Mouse (Mus musculus) forebrain, embryonic 15.5 days (tissue): ENCODE results near the gene Vps13d. TPM values are rescaled to one million over a fixed set of nuclear protein-coding genes. Genes with fewer than 3 reads are reported as not detected.

Source experiments
- ATAC-seq: fragments of 200-750 bp; cut with Nextera tagmentation; replicated peaks from 2 replicates; pipeline ENCODE4 v1.8.0; 2017; ENCODE audit warnings: mild to moderate bottlenecking, moderate TSS enrichment, moderate library complexity
- H3K27ac ChIP-seq: fragments of 300-500 bp; sonication (generic); replicated peaks from 2 replicates; pipeline ENCODE4 v1.5.1; 2015; ENCODE audit warnings: mild to moderate bottlenecking, inconsistent platforms
- H3K27me3 ChIP-seq: fragments of 300-500 bp; sonication (generic); 2 replicates; pipeline ENCODE4 v1.6.1; 2015; ENCODE audit warnings: inconsistent platforms
- H3K36me3 ChIP-seq: fragments of 300-500 bp; sonication (generic); 2 replicates; pipeline ENCODE4 v1.6.1; 2015; ENCODE audit warnings: mild to moderate bottlenecking, inconsistent platforms
- H3K4me1 ChIP-seq: fragments of 300-500 bp; sonication (generic); 2 replicates; pipeline ENCODE4 v1.6.1; 2015; ENCODE audit warnings: inconsistent platforms
- H3K4me2 ChIP-seq: fragments of 300-500 bp; sonication (generic); replicated peaks from 2 replicates; pipeline ENCODE4 v1.6.1; 2015; ENCODE audit warnings: mild to moderate bottlenecking, inconsistent platforms
- H3K4me3 ChIP-seq: fragments of 300-500 bp; sonication (generic); 2 replicates; pipeline ENCODE4 v1.5.1; 2015; ENCODE audit warnings: mild to moderate bottlenecking, inconsistent platforms
- H3K9ac ChIP-seq: fragments of 300-500 bp; sonication (generic); replicated peaks from 2 replicates; pipeline ENCODE4 v1.6.1; 2015; ENCODE audit warnings: mild to moderate bottlenecking, inconsistent platforms
- H3K9me3 ChIP-seq: fragments of 300-500 bp; sonication (generic); 2 replicates; pipeline ENCODE4 v1.6.1; 2016; ENCODE audit warnings: inconsistent platforms
- WGBS: fragments of 180-500 bp; shearing (Covaris S2); methylation state at CpG from one replicate; pipeline ENCODE4 v1.1.7; 2015; ENCODE audit warnings: mixed read lengths; 5-methylcytosine and 5-hydroxymethylcytosine counted together
- polyA plus RNA-seq: library from polyadenylated mRNA; unstranded; fragments of >200 nt; fragmentation: Nextera tagmentation; extraction: Ambion mirVana; gene quantifications from 2 replicates; pipeline ENCODE4 v1.2.1, GENCODE M21; 2015

The Vps13d gene
- polyA plus RNA-seq, 1 experiment from 2014 or later: 9.4 TPM

DNA sequence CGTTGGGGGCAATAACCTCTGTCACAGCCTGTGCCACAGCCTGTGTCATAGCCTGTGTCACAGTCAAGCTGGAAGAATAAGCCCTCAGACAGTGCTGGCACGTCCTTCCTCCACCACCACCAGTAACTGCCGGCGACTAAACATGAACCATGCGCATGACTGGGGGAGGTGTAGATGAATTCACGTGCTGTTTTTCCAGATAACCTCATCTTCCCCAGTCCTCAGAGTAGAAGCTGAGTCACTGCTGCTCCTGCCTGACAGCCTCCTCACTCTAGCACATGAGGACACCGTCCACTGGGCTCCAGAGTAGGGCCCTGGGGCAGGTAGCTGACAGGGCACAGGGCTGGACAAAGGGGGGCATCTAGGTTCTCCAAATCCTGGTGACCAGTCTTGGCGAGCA, 27.3 kb upstream of the Vps13d start:
- H3K4me2 ChIP-seq: no peak overlapping the region
- no peak overlapping the region for H3K9ac ChIP-seq
- no peaks in the 10 kb centered on the region for H3K36me3 ChIP-seq
- WGBS: 82% methylated on average over 8 of the region's 8 CpGs
- no peak for ATAC-seq
- no peak overlapping the region for H3K4me3 ChIP-seq
- no peaks in the 10 kb centered on the region for H3K27me3 ChIP-seq
- no peak overlapping the region for H3K27ac ChIP-seq
- no peaks in the 10 kb centered on the region for H3K4me1 ChIP-seq
- no peaks in the 10 kb centered on the region for H3K9me3 ChIP-seq

DNA sequence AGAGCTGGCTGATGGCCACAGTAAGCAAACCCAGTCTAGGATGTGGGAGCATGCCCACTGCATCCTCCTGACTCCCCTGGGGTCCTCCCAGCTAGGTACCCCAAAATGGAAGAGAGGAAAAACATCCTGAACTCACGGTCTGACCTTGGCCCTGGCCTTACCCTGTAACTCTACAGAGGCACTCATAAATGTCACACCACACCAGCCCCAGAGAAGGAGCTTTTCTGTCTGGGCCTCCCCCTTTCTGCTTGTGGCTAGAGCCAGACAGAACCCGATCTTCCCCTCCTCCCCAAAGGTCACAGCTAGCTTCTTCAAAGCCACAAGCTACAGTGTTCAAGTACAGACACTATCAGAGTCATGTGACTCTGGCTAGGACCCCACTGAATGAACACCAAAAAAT, 26.6 kb upstream of the Vps13d start:
- ATAC-seq: no peak

DNA sequence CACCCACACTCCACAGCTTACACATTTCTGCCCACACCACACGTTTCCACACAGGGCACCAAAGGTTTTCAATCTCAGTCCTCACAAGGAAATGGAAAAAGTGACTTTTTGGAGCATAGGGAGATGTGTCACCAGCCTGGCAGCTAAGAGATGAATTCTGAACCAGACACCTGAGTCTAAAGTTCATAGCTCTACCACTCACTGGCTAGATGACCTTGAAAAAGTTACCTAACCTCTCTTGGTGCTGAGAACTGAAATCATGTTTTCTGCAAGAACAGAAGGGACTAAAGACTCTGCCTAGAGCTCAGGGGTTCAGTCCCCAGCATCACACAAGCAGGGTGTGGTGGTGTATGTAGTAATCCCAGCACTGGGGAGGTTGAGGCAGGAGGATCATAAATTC, 25.2 kb upstream of the Vps13d start:
- Histone ChIP-seq H3K27me3 (no peaks in the 10 kb centered on the region), H3K4me1 (no peaks in the 10 kb centered on the region), H3K4me2 (no peak overlapping the region), H3K9ac (no peak overlapping the region), H3K27ac (no peak overlapping the region), H3K9me3 (no peaks in the 10 kb centered on the region), H3K4me3 (no peak overlapping the region), H3K36me3 (no peaks in the 10 kb centered on the region)
- ATAC-seq: no peak
- WGBS: 79% methylated on average over 1 of the region's 1 CpGs

More for the DNA sequence above, 26.6 kb upstream of the Vps13d start:
- Histone ChIP-seq H3K27me3 (no peaks in the 10 kb centered on the region), H3K4me3 (no peak overlapping the region), H3K27ac (no peak overlapping the region), H3K9ac (no peak overlapping the region), H3K36me3 (no peaks in the 10 kb centered on the region), H3K4me2 (no peak overlapping the region), H3K4me1 (no peaks in the 10 kb centered on the region), H3K9me3 (no peaks in the 10 kb centered on the region)
- 88% methylated on average over 2 of the region's 2 CpGs for WGBS

DNA sequence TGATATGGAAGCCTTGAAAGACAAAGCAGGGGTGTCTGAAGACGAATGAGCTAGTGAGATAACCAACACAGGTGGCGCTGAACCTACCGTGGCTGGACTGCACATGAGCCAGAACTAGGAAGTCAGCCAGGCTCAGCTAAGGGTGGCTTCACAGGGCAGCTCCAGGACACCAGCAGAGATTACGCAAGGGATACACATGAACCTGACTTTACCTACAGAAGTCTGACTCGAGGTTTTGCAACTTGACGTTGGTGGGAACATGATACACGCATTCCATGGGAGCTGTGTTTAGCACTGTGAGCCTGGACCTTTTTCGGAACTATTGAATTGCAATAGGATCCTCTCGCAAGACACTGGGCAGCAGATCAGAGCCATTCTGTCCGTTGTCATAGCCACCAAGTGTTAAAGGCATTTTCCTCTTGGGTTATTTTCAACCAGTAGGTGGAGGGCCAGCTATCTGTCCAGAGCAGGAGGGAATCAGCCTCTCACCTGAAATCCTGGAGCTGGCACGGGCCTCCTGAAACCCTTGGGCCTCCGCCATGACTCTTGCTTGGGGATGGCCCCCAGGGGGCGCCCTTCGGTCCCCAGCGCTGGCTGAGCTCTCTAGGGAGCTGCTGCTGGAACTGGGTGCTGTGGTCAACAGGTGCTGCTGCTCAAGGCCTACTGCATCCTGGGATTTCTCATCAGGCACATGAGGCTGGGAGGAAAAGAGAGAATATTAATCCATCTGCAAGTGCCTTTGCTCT, 24.6 kb upstream of the Vps13d start:
- no peak overlapping the region for H3K27ac ChIP-seq
- no peaks in the 10 kb centered on the region for H3K4me1 ChIP-seq
- ATAC-seq: no peak
- no peaks in the 10 kb centered on the region for H3K27me3 ChIP-seq
- H3K4me2 ChIP-seq: no peak overlapping the region
- no peak overlapping the region for H3K9ac ChIP-seq
- no peaks in the 10 kb centered on the region for H3K36me3 ChIP-seq
- WGBS: 64% methylated on average over 15 of the region's 15 CpGs
- no peaks in the 10 kb centered on the region for H3K9me3 ChIP-seq
- H3K4me3 ChIP-seq: no peak overlapping the region

DNA sequence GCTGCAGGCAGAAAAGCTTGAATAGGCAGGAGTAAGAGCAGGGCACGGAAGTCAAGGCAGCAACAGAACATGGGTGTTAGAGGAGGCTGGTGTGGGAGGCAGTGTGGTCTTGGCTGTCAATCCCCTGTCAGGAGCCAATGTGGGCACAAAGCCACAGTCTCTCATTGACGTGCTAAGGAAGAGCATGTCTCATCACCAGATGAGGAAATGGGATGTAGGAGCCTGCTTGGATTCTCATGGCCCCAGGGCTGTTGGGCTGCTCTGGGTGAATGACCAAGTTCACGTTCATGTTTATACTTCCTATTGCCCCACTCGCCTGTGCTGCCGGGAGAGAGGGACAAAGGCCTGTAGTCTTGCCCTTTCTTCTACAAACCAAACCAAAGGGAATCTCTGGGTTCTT, 23.0 kb upstream of the Vps13d start:
- no peaks in the 10 kb centered on the region for H3K4me1 ChIP-seq
- no peak overlapping the region for H3K4me3 ChIP-seq
- no peak for ATAC-seq
- H3K9ac ChIP-seq: no peak overlapping the region
- H3K27me3 ChIP-seq: no peaks in the 10 kb centered on the region
- no peaks in the 10 kb centered on the region for H3K36me3 ChIP-seq
- H3K9me3 ChIP-seq: no peaks in the 10 kb centered on the region
- H3K4me2 ChIP-seq: no peak overlapping the region
- 66% methylated on average over 5 of the region's 5 CpGs for WGBS
- H3K27ac ChIP-seq: no peak overlapping the region

DNA sequence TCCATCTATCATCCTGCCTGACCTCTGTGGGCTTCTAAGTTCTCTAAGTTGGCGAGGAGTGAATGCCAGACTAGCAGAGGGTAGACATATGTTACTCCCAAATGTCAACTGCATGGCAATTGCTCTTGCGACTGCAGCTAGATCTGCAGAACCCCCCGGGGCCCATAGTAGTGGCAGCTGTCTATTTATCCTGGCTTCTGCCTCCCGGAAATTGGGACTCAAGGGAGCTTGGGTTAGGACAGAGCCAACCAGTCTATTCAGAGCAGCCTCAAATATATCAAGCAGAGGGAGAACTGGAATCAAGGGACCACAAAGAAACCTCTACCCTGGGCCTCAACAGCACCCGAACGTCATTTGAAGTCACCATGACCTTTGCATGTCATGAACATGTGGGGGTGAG, 22.2 kb upstream of the Vps13d start:
- no peak for ATAC-seq
- no peak overlapping the region for H3K9ac ChIP-seq
- no peak overlapping the region for H3K4me3 ChIP-seq
- H3K9me3 ChIP-seq: no peaks in the 10 kb centered on the region
- H3K27ac ChIP-seq: no peak overlapping the region
- no peaks in the 10 kb centered on the region for H3K36me3 ChIP-seq
- H3K4me2 ChIP-seq: no peak overlapping the region
- WGBS: 79% methylated on average over 6 of the region's 6 CpGs
- no peaks in the 10 kb centered on the region for H3K27me3 ChIP-seq
- no peaks in the 10 kb centered on the region for H3K4me1 ChIP-seq

DNA sequence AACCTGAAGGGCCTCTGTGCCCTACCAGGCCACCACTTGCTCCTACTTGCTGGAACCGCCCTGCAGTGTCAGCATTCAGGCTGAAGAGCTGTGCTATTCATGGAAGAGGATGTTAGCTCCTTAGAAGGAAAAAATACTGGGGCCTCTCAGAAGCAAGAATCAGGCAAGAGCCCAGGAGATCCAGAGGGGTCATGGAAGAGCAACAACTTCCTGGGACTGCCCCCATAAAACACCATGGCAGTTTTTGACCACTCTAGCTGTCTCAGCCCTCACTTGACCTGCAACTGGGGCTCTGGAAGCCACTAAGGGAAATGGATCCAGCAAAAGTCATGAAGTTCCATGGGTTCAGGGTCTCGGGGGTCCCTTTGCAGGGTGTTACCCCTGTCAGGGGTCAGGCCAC, 20.6 kb upstream of the Vps13d start:
- 78% methylated on average over 2 of the region's 2 CpGs for WGBS
- no peak overlapping the region for H3K9ac ChIP-seq
- no peak overlapping the region for H3K4me2 ChIP-seq
- H3K4me1 ChIP-seq: no peaks in the 10 kb centered on the region
- no peaks in the 10 kb centered on the region for H3K9me3 ChIP-seq
- H3K27ac ChIP-seq: no peak overlapping the region
- ATAC-seq: no peak
- no peaks in the 10 kb centered on the region for H3K27me3 ChIP-seq
- H3K36me3 ChIP-seq: no peaks in the 10 kb centered on the region
- H3K4me3 ChIP-seq: no peak overlapping the region

DNA sequence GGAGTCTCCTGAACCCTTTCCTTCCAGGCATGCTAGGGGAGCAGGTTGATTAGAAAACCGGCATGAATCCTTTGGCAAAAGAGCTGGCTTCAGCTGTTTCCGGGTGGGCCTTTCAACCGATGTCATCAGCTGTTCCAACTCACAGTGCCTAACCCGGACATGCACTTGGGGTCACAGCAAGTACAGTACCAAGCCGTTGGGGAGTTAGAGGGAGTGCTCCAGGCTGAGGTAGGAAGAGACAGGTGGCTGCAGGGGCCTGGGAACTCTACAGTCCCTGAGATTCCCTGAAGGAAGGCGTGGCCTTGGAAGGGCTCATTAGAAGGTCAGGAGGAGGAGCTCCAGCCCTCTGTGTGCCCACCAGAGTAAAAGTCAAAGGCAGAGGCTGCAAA, 20.0 kb upstream of the Vps13d start:
- Histone ChIP-seq H3K27ac (no peak overlapping the region), H3K4me3 (no peak overlapping the region), H3K36me3 (no peaks in the 10 kb centered on the region), H3K9ac (no peak overlapping the region), H3K4me2 (no peak overlapping the region), H3K9me3 (no peaks in the 10 kb centered on the region), H3K27me3 (no peaks in the 10 kb centered on the region), H3K4me1 (no peaks in the 10 kb centered on the region)
- 55% methylated on average over 6 of the region's 6 CpGs for WGBS
- peak; percentile 37 for ATAC-seq

DNA sequence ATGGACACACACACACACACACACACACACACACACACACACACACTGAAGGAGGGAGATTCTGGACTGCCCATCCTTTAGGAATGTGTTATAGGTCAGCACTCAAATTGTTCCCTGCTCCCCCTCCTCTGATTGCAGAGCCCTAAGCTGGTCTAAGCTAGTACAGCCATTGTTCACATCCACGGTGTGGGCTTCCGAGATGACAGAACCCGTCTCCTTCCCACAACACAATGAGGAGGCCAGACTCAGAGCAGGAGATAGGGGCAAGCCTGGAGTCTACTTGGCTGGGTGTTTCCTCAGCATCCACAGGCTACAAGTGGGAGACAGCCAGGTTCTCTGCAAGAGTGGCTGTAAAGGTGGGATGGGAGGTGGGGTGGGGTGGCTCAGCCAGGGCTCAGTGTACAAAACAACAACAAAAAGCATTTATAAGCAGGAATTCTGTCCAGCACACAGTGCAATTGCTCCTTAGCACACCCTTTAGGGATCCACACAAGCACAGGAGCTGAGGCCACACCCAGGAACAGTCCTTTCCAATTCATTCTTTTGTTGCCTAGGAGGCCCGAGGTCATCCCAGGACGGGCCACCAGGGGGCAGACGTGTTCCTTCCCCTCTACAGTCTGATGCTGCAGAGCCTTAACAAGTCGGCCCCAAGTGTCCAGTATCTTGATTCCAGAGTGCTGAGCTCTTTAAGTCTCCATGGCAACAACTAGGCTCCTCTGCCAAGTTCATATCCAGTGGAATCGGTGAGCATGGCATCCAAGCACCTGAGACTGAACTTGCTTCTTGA, 19.4 kb upstream of the Vps13d start:
- H3K4me3 ChIP-seq: no peak overlapping the region
- H3K4me2 ChIP-seq: no peak overlapping the region
- H3K36me3 ChIP-seq: no peaks in the 10 kb centered on the region
- H3K9ac ChIP-seq: no peak overlapping the region
- 29% methylated on average over 8 of the region's 8 CpGs for WGBS
- no peaks in the 10 kb centered on the region for H3K27me3 ChIP-seq
- no peaks in the 10 kb centered on the region for H3K4me1 ChIP-seq
- no peaks in the 10 kb centered on the region for H3K9me3 ChIP-seq
- peak; percentile 85 for ATAC-seq
- no peak overlapping the region for H3K27ac ChIP-seq

DNA sequence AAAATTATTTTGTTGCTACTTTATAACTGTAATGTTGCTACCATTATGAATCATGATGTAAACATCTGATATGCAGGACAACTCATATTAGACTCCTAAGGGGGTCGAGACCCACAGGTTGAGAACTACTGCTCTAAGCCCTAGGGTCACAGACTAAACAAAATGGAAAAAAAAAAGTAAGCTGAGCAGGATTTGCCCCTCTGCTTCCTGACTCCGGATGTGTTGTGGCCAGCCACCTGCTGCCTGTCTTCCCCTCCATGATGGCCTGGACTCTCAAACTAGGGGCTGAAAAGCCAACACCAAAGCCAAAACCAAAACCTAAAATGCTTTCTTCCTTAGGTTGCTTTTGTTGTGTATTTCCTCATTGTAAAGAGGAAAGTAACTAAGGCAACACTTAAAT, 16.3 kb upstream of the Vps13d start:
- no peak overlapping the region for H3K4me2 ChIP-seq
- no peak overlapping the region for H3K27ac ChIP-seq
- H3K4me1 ChIP-seq: 0 out of 2 replicates have a peak, but pooled peaks cover 6% of the 10 kb centered on the region
- no peak for ATAC-seq
- no peaks in the 10 kb centered on the region for H3K9me3 ChIP-seq
- no peak overlapping the region for H3K4me3 ChIP-seq
- H3K9ac ChIP-seq: no peak overlapping the region
- 87% methylated on average over 2 of the region's 2 CpGs for WGBS
- H3K36me3 ChIP-seq: no peaks in the 10 kb centered on the region
- no peaks in the 10 kb centered on the region for H3K27me3 ChIP-seq

DNA sequence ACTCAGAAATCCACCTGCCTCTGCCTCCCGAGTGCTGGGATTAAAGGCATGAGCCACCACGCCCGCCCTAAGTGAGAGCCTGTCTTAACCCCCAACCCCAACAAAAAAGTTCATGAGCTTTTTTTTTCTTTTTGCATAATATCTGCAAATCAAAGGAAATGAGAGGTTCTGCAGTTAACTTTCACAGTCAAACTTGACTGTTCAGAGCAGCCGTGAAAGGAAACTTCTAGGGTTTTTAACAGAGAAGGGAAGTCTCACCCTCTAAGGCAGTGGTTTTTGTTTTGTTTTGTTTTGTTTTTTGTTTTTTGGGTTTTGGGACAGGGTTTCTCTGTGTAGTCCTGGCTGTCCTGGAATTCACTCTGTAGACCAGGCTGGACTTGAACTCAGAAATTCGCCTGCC, 15.8 kb upstream of the Vps13d start:
- Histone ChIP-seq H3K9ac (no peak overlapping the region), H3K4me1 (0 out of 2 replicates have a peak, but pooled peaks cover 6% of the 10 kb centered on the region), H3K36me3 (no peaks in the 10 kb centered on the region), H3K4me2 (no peak overlapping the region), H3K4me3 (no peak overlapping the region), H3K27me3 (no peaks in the 10 kb centered on the region), H3K27ac (no peak overlapping the region), H3K9me3 (no peaks in the 10 kb centered on the region)
- ATAC-seq: no peak
- 94% methylated on average over 5 of the region's 5 CpGs for WGBS

DNA sequence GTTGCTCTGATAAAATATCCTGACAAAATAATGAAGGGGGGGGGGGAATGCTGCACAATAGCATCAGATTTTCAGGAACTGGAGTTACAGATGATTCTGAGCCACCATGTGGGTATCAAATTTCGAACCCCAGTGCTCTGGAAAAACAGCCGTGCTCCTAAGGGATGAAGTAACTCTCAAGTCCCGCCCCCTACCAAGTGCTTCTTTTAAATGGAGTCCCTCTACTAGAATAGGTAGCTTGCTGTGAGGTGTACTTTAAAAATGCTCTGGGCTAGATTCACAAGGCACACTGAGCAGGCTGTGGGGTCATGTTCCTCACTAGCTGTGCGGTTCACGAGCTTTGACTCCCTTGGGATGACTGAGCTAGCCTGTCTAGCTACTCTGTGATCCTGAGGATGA, 14.9 kb upstream of the Vps13d start:
- 37% methylated on average over 5 of the region's 5 CpGs for WGBS
- no peaks in the 10 kb centered on the region for H3K9me3 ChIP-seq
- no peak overlapping the region for H3K9ac ChIP-seq
- ATAC-seq: no peak
- no peaks in the 10 kb centered on the region for H3K36me3 ChIP-seq
- no peaks in the 10 kb centered on the region for H3K27me3 ChIP-seq
- no peak overlapping the region for H3K4me3 ChIP-seq
- H3K4me1 ChIP-seq: 0 out of 2 replicates have a peak, but pooled peaks cover 6% of the 10 kb centered on the region
- no peak overlapping the region for H3K27ac ChIP-seq
- H3K4me2 ChIP-seq: no peak overlapping the region
